ENCODE assay signal across 26 mouse cellular contexts in the genomic region with DNA sequence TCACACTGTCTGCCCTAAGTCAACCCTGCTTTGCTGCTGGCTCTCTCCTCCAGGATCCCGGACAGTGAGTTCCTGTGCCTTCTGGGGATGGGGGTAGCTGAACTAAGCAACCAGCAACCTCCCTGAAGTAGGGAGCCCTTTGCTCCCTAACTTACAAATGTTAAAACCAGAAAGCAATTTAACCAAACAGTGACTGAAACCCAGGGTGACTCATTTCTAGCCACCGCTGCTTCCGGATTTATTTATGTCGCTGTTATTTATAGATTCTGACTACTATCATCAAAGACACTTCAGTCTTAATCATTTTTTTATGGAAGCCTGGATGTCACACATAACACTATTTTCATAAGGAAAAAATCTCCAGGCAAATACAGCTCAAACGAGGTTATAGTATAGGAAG.
DNase-seq lines count a peak whose midpoint lies in the region; ATAC-seq lines count a peak whose summit lies in the region.
"Had no signal": no experiment of that assay in that cellular context is flagged by ENCODE, and none has a peak within 500 bp of the region (broad histone marks: within the 10 kb centered on the region; RNA-seq: fewer than 3 reads in every experiment).

No protein-coding gene starts in this region.

- H3K4me2 ChIP-seq in heart, embryonic 14.5 days (ENCODE audit: low read length): 0 out of 2 replicates have a peak overlapping the region, but pooled peaks have one; percentile 24
- H3K4me2 ChIP-seq: embryonic facial prominence, embryonic 12.5 days; embryonic facial prominence, embryonic 15.5 days; heart, embryonic 15.5 days; hindbrain, embryonic 12.5 days; hindbrain, embryonic 15.5 days had no signal

- H3K27me3 ChIP-seq in heart, embryonic 14.5 days (ENCODE audit: control insufficient read depth, insufficient read depth, low read length): no peaks in the 10 kb centered on the region
- H3K27me3 ChIP-seq: CH12.LX; embryonic facial prominence, embryonic 12.5 days; embryonic facial prominence, embryonic 15.5 days; heart, embryonic 15.5 days; hindbrain, embryonic 12.5 days; hindbrain, embryonic 15.5 days had no signal

- H3K4me3 ChIP-seq in heart, embryonic 14.5 days (ENCODE audit: control insufficient read depth in 1 of 2, insufficient read depth in 1 of 2, low read depth in 1 of 2, low read length in 2 of 2): no peak overlapping the region
- H3K4me3 ChIP-seq: embryonic facial prominence, embryonic 12.5 days; embryonic facial prominence, embryonic 15.5 days; gastrocnemius, adult 2 months; heart, embryonic 15.5 days; hindbrain, embryonic 12.5 days; hindbrain, embryonic 15.5 days had no signal

- no peak overlapping the region for H3K9ac ChIP-seq in heart, embryonic 14.5 days (ENCODE audit: low read length)
- H3K9ac ChIP-seq: embryonic facial prominence, embryonic 12.5 days; embryonic facial prominence, embryonic 15.5 days; forebrain, postnatal 0 days; heart, embryonic 15.5 days; hindbrain, embryonic 12.5 days; hindbrain, embryonic 15.5 days had no signal

- no peaks in the 10 kb centered on the region for H3K36me3 ChIP-seq in heart, embryonic 14.5 days (ENCODE audit: control insufficient read depth, insufficient read depth, low read length)
- H3K36me3 ChIP-seq: embryonic facial prominence, embryonic 12.5 days; embryonic facial prominence, embryonic 15.5 days; G1E; heart, embryonic 15.5 days; hindbrain, embryonic 12.5 days; hindbrain, embryonic 15.5 days had no signal

- no peak for DNase-seq in heart, adult 8-10 months (ENCODE audit: low spot score)
- DNase-seq in 3T3-L1 (ENCODE audit: low read depth, low spot score): peak; percentile 18
- peak; percentile 14 for DNase-seq in brain, adult 2 months (ENCODE audit: low read depth, low spot score)
- DNase-seq in spleen, postnatal 36 days (ENCODE audit: low spot score in 2 of 2): no peak
- DNase-seq in embryo, embryonic 11 days: no peak
- DNase-seq: adrenal gland, postnatal 10 days; adrenal gland, postnatal 36 days; cerebellum, adult 11-12 months; cerebellum, adult 8-10 months; cerebellum, postnatal 10 days; forebrain, postnatal 0 days; gastrocnemius, adult 2 months; gastrocnemius, postnatal 14 days; heart, adult 11 months; kidney, adult 2 months had no signal

- no peak overlapping the region for H3K27ac ChIP-seq in heart, embryonic 14.5 days (replicated peaks in 1 of 2; ENCODE audit: control insufficient read depth in 1 of 2, insufficient read depth in 1 of 2, low read depth in 2 of 2, low read length in 2 of 2)
- H3K27ac ChIP-seq: embryonic facial prominence, embryonic 12.5 days; gastrocnemius, adult 2 months; heart, embryonic 15.5 days; hindbrain, embryonic 12.5 days; hindbrain, embryonic 15.5 days had no signal

- no peak for ATAC-seq in heart, embryonic 14.5 days (ENCODE audit: insufficient number of reproducible peaks, insufficient read depth, low FRiP score, low read depth)
- ATAC-seq: forebrain, embryonic 14.5 days; forebrain, postnatal 0 days; intestine, postnatal 0 days; Patski had no signal

- WGBS in heart, embryonic 14.5 days: 45% methylated on average over 5 of the region's 5 CpGs

- H3K4me1 ChIP-seq in heart, embryonic 14.5 days (ENCODE audit: control insufficient read depth in 2 of 2, insufficient read depth in 2 of 2, low read length in 2 of 2): peaks cover 3 to 10% of the 10 kb centered on the region in 2 experiments; a peak in 3 of 4 replicates
- H3K4me1 ChIP-seq: embryonic facial prominence, embryonic 12.5 days; hindbrain, embryonic 15.5 days had no signal

- no peaks in the 10 kb centered on the region for H3K9me3 ChIP-seq in heart, embryonic 14.5 days (ENCODE audit: control insufficient read depth, low read length)
- H3K9me3 ChIP-seq: embryonic facial prominence, embryonic 12.5 days; embryonic facial prominence, embryonic 15.5 days; heart, embryonic 15.5 days; hindbrain, embryonic 12.5 days; hindbrain, embryonic 15.5 days had no signal

Comparison
In these comparisons a context has a peak if more than half of its experiments do, and no peak if none do; other contexts are left out.
1. DNase-seq: peak in 3T3-L1 (single experiment) and brain, adult 2 months (single experiment); none in heart, adult 8-10 months (single experiment), spleen, postnatal 36 days (0 of 2) and embryo, embryonic 11 days (single experiment).